Mouse (Mus musculus) ES-Bruce4 (cell line): ENCODE results near the gene Fam129b. TPM values are rescaled to one million over a fixed set of nuclear protein-coding genes. Genes with fewer than 3 reads are reported as not detected.

ENCODE experiments used
- H3K27ac ChIP-seq: 2 replicates; pipeline ENCODE4 v1.5.1; 2012; ENCODE audit warnings: low read length, inconsistent platforms; ENCODE audit not compliant: insufficient read depth
- H3K27me3 ChIP-seq: 2 replicates; pipeline ENCODE4 v1.6.1; 2012; ENCODE audit warnings: mild to moderate bottlenecking, low read length, inconsistent platforms; ENCODE audit not compliant: control insufficient read depth, poor library complexity, insufficient read depth, severe bottlenecking
- H3K36me3 ChIP-seq: 2 replicates; pipeline ENCODE4 v1.6.1; 2012; ENCODE audit warnings: inconsistent platforms, mild to moderate bottlenecking, low read length, moderate library complexity; ENCODE audit not compliant: control insufficient read depth, poor library complexity, insufficient read depth, severe bottlenecking
- H3K4me1 ChIP-seq: one replicate; pipeline ENCODE4 v1.8.1; 2011; ENCODE audit warnings: low read length; ENCODE audit not compliant: control insufficient read depth, insufficient read depth
- H3K4me3 ChIP-seq: 2 replicates; pipeline ENCODE4 v1.5.1; 2011; ENCODE audit warnings: low read depth, mild to moderate bottlenecking, low read length
- H3K9ac ChIP-seq: 2 replicates; pipeline ENCODE4 v1.6.1; 2012; ENCODE audit warnings: low read depth, mild to moderate bottlenecking, inconsistent platforms; ENCODE audit not compliant: poor library complexity, severe bottlenecking
- H3K9me3 ChIP-seq: replicated peaks from 2 replicates; pipeline ENCODE4 v1.6.1; 2012; ENCODE audit warnings: mild to moderate bottlenecking, low read length, inconsistent platforms; ENCODE audit not compliant: control insufficient read depth, poor library complexity, insufficient read depth, severe bottlenecking
- CTCF ChIP-seq: IDR thresholded peaks from one replicate; pipeline ENCODE4 v1.8.1; 2011; ENCODE audit warnings: low read depth, low read length
- EP300 ChIP-seq: IDR thresholded peaks from 2 replicates; pipeline ENCODE4 v1.6.1; 2011; ENCODE audit warnings: low read depth, low read length; ENCODE audit not compliant: insufficient read depth
- POLR2A ChIP-seq: IDR thresholded peaks from one replicate; pipeline ENCODE4 v1.8.1; 2011; ENCODE audit warnings: low read length; ENCODE audit not compliant: insufficient read depth
- polyA plus RNA-seq: library from polyadenylated mRNA; stranded (reverse); fragments of >200 nt; gene quantifications from 2 replicates; pipeline ENCODE4 v1.2.4, GENCODE M21; 2011; ENCODE audit warnings: low read depth; ENCODE audit not compliant: missing spikeins, insufficient read depth, insufficient read length

Gene Fam129b
- polyA plus RNA-seq, 1 experiment: 65.5 TPM

- H3K27ac ChIP-seq: no peak overlapping the region
- H3K9me3 ChIP-seq: no peaks in the 10 kb centered on the region
- no peak overlapping the region for H3K9ac ChIP-seq
- H3K36me3 ChIP-seq: no peaks in the 10 kb centered on the region
- peaks cover 38% of the 10 kb centered on the region for H3K4me1 ChIP-seq
- no peak overlapping the region for H3K4me3 ChIP-seq
- H3K27me3 ChIP-seq: no peaks in the 10 kb centered on the region
- no peak for TF ChIP-seq POLR2A
- no peak for TF ChIP-seq EP300
- no peak for TF ChIP-seq CTCF
Observed at GRCm38 (mm10) chr2:32902126-32902525, 26.2 kb downstream of the Fam129b start.

- peaks cover 33% of the 10 kb centered on the region for H3K4me1 ChIP-seq
Observed at GRCm38 (mm10) chr2:32903470-32903869, 27.6 kb downstream of the Fam129b start.

DNA sequence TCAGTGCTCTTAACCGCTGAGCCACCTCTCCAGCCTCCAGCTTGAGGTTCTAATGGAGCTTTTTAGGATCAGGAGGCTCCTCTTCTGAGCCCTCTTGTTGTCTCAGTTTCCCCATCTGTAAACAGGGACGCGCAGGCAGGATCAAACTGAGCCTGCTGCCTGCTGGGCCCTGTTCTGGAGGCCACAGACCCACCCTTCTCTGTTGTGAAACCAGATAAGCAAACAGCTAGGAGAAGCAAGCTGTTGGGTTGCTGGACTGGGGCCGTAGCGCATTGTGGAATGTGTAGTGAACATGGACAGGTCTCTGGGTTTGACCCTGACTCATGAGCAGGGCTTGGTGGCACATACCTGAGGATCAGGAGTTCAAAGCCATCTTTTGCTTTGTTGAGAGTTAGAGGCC lies 28.7 kb downstream of the Fam129b start:
- TF ChIP-seq CTCF (no peak), EP300 (no peak), POLR2A (no peak)
- no peak overlapping the region for H3K9ac ChIP-seq
- no peak overlapping the region for H3K27ac ChIP-seq
- H3K4me1 ChIP-seq: peaks cover 41% of the 10 kb centered on the region
- H3K4me3 ChIP-seq: no peak overlapping the region
- H3K9me3 ChIP-seq: no peaks in the 10 kb centered on the region
- no peaks in the 10 kb centered on the region for H3K27me3 ChIP-seq
- no peaks in the 10 kb centered on the region for H3K36me3 ChIP-seq

More at GRCm38 (mm10) chr2:32903470-32903869, 27.6 kb downstream of the Fam129b start:
- Histone ChIP-seq H3K9ac (no peak overlapping the region), H3K27me3 (no peaks in the 10 kb centered on the region), H3K36me3 (no peaks in the 10 kb centered on the region), H3K4me3 (no peak overlapping the region), H3K27ac (no peak overlapping the region), H3K9me3 (no peaks in the 10 kb centered on the region)
- TF ChIP-seq CTCF (no peak), EP300 (no peak), POLR2A (no peak)

DNA sequence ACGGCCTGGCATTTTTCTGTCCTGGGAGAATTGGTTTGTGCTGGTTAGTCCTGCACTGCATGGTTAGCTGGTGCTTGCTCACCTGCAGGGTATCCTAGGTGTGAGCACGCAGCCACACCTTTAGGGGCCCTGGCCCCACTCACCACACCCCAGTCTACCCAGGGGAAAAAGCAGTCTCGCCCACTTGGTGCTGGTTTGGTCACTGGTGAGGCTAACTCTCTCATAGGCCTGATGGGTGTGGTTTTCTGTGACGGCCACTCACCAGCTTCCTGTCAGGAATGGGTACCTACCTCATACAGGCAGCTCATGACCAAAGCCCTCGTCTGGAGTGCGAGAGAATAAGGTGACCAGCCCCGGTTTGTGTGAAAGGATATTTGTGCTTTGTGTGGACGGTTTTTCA lies 29.4 kb downstream of the Fam129b start:
- H3K27ac ChIP-seq: no peak overlapping the region
- no peaks in the 10 kb centered on the region for H3K27me3 ChIP-seq
- no peak overlapping the region for H3K9ac ChIP-seq
- H3K36me3 ChIP-seq: no peaks in the 10 kb centered on the region
- no peaks in the 10 kb centered on the region for H3K9me3 ChIP-seq
- no peak overlapping the region for H3K4me3 ChIP-seq
- H3K4me1 ChIP-seq: peaks cover 41% of the 10 kb centered on the region
- TF ChIP-seq POLR2A (no peak), CTCF (no peak), EP300 (no peak)

DNA sequence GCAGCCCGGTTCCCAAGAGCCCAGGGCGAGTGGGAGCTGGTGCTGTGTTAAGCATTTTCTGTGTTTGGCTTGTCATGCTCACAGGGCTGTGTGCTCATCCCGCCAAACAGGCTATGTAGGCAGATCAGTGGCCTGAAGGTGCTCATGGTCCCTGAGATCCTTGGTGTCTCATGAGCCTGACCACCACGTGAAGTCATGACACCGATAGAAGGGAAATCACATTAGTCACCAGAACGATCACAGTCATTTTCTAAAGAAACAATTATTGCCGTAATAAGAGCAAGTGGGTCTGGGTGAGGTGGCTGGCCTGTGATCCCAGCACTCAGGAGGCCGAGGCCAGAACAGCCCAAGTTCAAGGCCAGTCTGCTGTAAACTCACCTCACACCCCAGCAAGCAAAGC lies 31.5 kb downstream of the Fam129b start:
- peaks cover 32% of the 10 kb centered on the region for H3K4me1 ChIP-seq
- peak overlapping the region; percentile 24 for H3K9ac ChIP-seq

GRCm38 (mm10) chr2:32908272-32908671 lies 32.4 kb downstream of the Fam129b start:
- Histone ChIP-seq H3K27ac (peak overlapping the region; percentile 81), H3K9ac (peak overlapping the region; percentile 24; the same call in 1 of the 2 replicates), H3K27me3 (no peaks in the 10 kb centered on the region), H3K4me3 (no peak overlapping the region), H3K4me1 (peaks cover 32% of the 10 kb centered on the region), H3K36me3 (no peaks in the 10 kb centered on the region), H3K9me3 (no peaks in the 10 kb centered on the region)
- TF ChIP-seq EP300 (peak; percentile 49), CTCF (no peak)

More for the DNA sequence above, 31.5 kb downstream of the Fam129b start:
- Histone ChIP-seq H3K9me3 (no peaks in the 10 kb centered on the region), H3K27ac (peak overlapping the region; percentile 81), H3K4me3 (no peak overlapping the region), H3K27me3 (no peaks in the 10 kb centered on the region), H3K36me3 (no peaks in the 10 kb centered on the region)
- TF ChIP-seq POLR2A: no peak
- no peak for TF ChIP-seq EP300
- TF ChIP-seq CTCF: no peak
